Mouse (Mus musculus) heart, adult 2 months (tissue): ENCODE results near the gene Fam20b. TPM values are rescaled to one million over a fixed set of nuclear protein-coding genes. Genes with fewer than 3 reads are reported as not detected.

Experiments used
- DNase-seq, 2 experiments: peaks; one replicate each; pipeline ENCODE4 v3.0.0; 2021
- H3K27ac ChIP-seq: fragments of 200-600 bp; 2 replicates; pipeline ENCODE4 v1.8.1; 2022
- H3K27me3 ChIP-seq: fragments of 200-500 bp; 2 replicates; pipeline ENCODE4 v1.6.1; 2012; ENCODE audit warnings: mild to moderate bottlenecking, low read length, inconsistent platforms, mixed read lengths; ENCODE audit not compliant: control insufficient read depth, insufficient read depth
- H3K36me3 ChIP-seq: fragments of 200-500 bp; 2 replicates; pipeline ENCODE4 v1.6.1; 2012; ENCODE audit warnings: low read length, inconsistent platforms; ENCODE audit not compliant: control insufficient read depth, insufficient read depth
- H3K4me1 ChIP-seq: fragments of 200-500 bp; 2 replicates; pipeline ENCODE4 v1.6.1; 2011; ENCODE audit warnings: low read length; ENCODE audit not compliant: control insufficient read depth, insufficient read depth
- H3K4me3 ChIP-seq: fragments of 200-600 bp; 2 replicates; pipeline ENCODE4 v1.8.1; 2022
- H3K79me2 ChIP-seq: fragments of 200-500 bp; replicated peaks from 2 replicates; pipeline ENCODE4 v1.6.1; 2012; ENCODE audit warnings: mild to moderate bottlenecking, inconsistent platforms, low read length, moderate library complexity, mixed read lengths; ENCODE audit not compliant: control insufficient read depth, insufficient read depth
- H3K9ac ChIP-seq: fragments of 200-500 bp; 2 replicates; pipeline ENCODE4 v1.6.1; 2012; ENCODE audit warnings: low read depth, mild to moderate bottlenecking, control low read depth, inconsistent platforms, low read length, mixed read lengths
- CTCF ChIP-seq: fragments of 200-600 bp; IDR thresholded peaks from 2 replicates; pipeline ENCODE4 v1.8.1; 2022; ENCODE audit warnings: antibody characterized with exemption, mild to moderate bottlenecking, moderate library complexity
- EP300 ChIP-seq: fragments of 200-500 bp; IDR thresholded peaks from 2 replicates; pipeline ENCODE4 v1.6.1; 2011; ENCODE audit warnings: low read depth, low read length, control low read depth; ENCODE audit not compliant: insufficient read depth
- POLR2A ChIP-seq: fragments of 200-500 bp; IDR thresholded peaks from 2 replicates; pipeline ENCODE4 v1.6.1; 2011; ENCODE audit warnings: mild to moderate bottlenecking, low read depth, low read length, control low read depth; ENCODE audit not compliant: insufficient read depth
- WGBS: fragments of 180-500 bp; shearing (Covaris S2); methylation state at CpG from one replicate; pipeline ENCODE4 v1.1.7; 2018; 5-methylcytosine and 5-hydroxymethylcytosine counted together
- intact Hi-C: fragments of 180-260 bp; cut with DNase I; formaldehyde crosslinking; loops from one replicate; pipeline ENCODE4 v1.15.1; 2025
- polyA plus RNA-seq: library from polyadenylated mRNA; depleted of rRNA; stranded (reverse); fragments of >200 nt; gene quantifications from 2 replicates; pipeline ENCODE4 v1.2.3, GENCODE M21; 2012
- total RNA-seq, 2 experiments: library from RNA; stranded (reverse); gene quantifications; 2 replicates each; pipeline ENCODE4 v1.2.3; 2021

Gene Fam20b
- total and polyA plus RNA-seq, 3 experiments: 24.6 to 62.8 (median 53.5) TPM

- H3K4me3 ChIP-seq: no peak overlapping the region
- intact Hi-C loops: no loop called here
- H3K4me1 ChIP-seq: no peaks in the 10 kb centered on the region; the same call in none of the 2 replicates
- no peaks in the 10 kb centered on the region for H3K27me3 ChIP-seq
- H3K27ac ChIP-seq: no peak overlapping the region
- DNase-seq: no peak
- no peak for TF ChIP-seq EP300
- TF ChIP-seq POLR2A: no peak
- TF ChIP-seq CTCF: no peak
- WGBS: 82% methylated on average over 13 of the region's 13 CpGs
- no peaks in the 10 kb centered on the region for H3K36me3 ChIP-seq
- no peak overlapping the region for H3K9ac ChIP-seq
- H3K79me2 ChIP-seq: no peaks in the 10 kb centered on the region
Observed at GRCm38 (mm10) chr1:156760549-156761429, 41.9 kb upstream of the Fam20b start.

- intact Hi-C loops: no loop called here
- 76% methylated on average over 4 of the region's 4 CpGs for WGBS
Observed at GRCm38 (mm10) chr1:156758326-156758725, 39.4 kb upstream of the Fam20b start.

GRCm38 (mm10) chr1:156754608-156755413 is 35.9 kb upstream of the Fam20b start:
- Histone ChIP-seq H3K79me2 (no peaks in the 10 kb centered on the region), H3K36me3 (no peaks in the 10 kb centered on the region), H3K9ac (no peak overlapping the region), H3K4me1 (peaks cover 8% of the 10 kb centered on the region), H3K27ac (no peak overlapping the region), H3K27me3 (no peaks in the 10 kb centered on the region), H3K4me3 (no peak overlapping the region)
- intact Hi-C loops: no loop called here
- WGBS: 32% methylated on average over 15 of the region's 15 CpGs
- TF ChIP-seq EP300 (no peak), CTCF (no peak), POLR2A (no peak)
- peak; percentile 33 to 50 for DNase-seq

More at GRCm38 (mm10) chr1:156758326-156758725, 39.4 kb upstream of the Fam20b start:
- Histone ChIP-seq H3K36me3 (no peaks in the 10 kb centered on the region), H3K4me1 (peaks cover 6% of the 10 kb centered on the region), H3K27me3 (no peaks in the 10 kb centered on the region), H3K9ac (no peak overlapping the region), H3K79me2 (no peaks in the 10 kb centered on the region), H3K4me3 (no peak overlapping the region), H3K27ac (no peak overlapping the region)
- DNase-seq: no peak
- TF ChIP-seq EP300 (no peak), POLR2A (no peak), CTCF (no peak)

DNA sequence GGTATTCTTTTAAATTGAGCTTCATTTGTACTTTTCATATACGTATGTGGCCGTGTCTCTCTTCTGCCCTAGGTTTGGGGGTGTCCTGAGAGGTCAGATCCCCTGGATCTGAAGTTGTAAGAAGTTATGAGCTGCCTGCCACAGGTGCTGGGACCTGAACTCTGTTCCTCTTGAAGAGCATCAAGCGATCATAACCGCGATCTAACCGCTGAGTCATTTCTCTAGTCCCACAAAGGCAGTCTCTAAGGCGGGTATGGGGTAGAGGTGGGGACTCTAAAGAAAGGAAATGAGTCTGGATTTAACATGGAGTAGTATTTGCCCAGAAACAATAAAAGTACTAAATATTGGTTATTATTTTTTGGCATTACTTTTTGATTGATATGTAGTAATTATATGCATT is 34.1 kb upstream of the Fam20b start:
- no peak for DNase-seq
- no peak overlapping the region for H3K4me3 ChIP-seq
- peaks cover 8% of the 10 kb centered on the region for H3K4me1 ChIP-seq
- no peak for TF ChIP-seq CTCF
- no peak for TF ChIP-seq POLR2A
- no peak for TF ChIP-seq EP300
- WGBS: 93% methylated on average over 7 of the region's 7 CpGs
- H3K36me3 ChIP-seq: no peaks in the 10 kb centered on the region
- no peaks in the 10 kb centered on the region for H3K27me3 ChIP-seq
- no peak overlapping the region for H3K27ac ChIP-seq
- intact Hi-C loops: no loop called here
- no peaks in the 10 kb centered on the region for H3K79me2 ChIP-seq
- no peak overlapping the region for H3K9ac ChIP-seq

- intact Hi-C loops: no loop called here
- no peak for TF ChIP-seq POLR2A
- TF ChIP-seq CTCF: peak; percentile 83
- 0 out of 2 replicates have a peak, but pooled peaks have one; percentile 28 for TF ChIP-seq EP300
- DNase-seq: peak; percentile 58 to 72
- Histone ChIP-seq H3K4me3 (peak overlapping the region; percentile 14; the same call in 1 of the 2 replicates), H3K79me2 (no peaks in the 10 kb centered on the region), H3K36me3 (no peaks in the 10 kb centered on the region), H3K9ac (no peak overlapping the region), H3K27ac (no peak overlapping the region), H3K4me1 (peaks cover 8% of the 10 kb centered on the region), H3K27me3 (no peaks in the 10 kb centered on the region)
- WGBS: 29% methylated on average over 21 of the region's 21 CpGs
Observed at GRCm38 (mm10) chr1:156752020-156752724, 33.3 kb upstream of the Fam20b start.
